Mouse (Mus musculus) testis, adult 2 months (tissue): ENCODE results near the gene Xpnpep1. TPM values are rescaled to one million over a fixed set of nuclear protein-coding genes. Genes with fewer than 3 reads are reported as not detected.

ENCODE experiments used
- H3K27ac ChIP-seq: fragments of 200-500 bp; 2 replicates; pipeline ENCODE4 v1.5.1; 2012; ENCODE audit warnings: low read depth, low read length; ENCODE audit not compliant: control insufficient read depth, insufficient read depth
- H3K27me3 ChIP-seq: fragments of 200-500 bp; 2 replicates; pipeline ENCODE4 v1.6.1; 2012; ENCODE audit warnings: mild to moderate bottlenecking, low read length, moderate library complexity; ENCODE audit not compliant: control insufficient read depth, insufficient read depth
- H3K36me3 ChIP-seq: fragments of 200-500 bp; 2 replicates; pipeline ENCODE4 v1.6.1; 2012; ENCODE audit warnings: mild to moderate bottlenecking, low read length; ENCODE audit not compliant: control insufficient read depth, insufficient read depth
- H3K4me1 ChIP-seq: fragments of 200-500 bp; 2 replicates; pipeline ENCODE4 v1.6.1; 2012; ENCODE audit warnings: low read length; ENCODE audit not compliant: control insufficient read depth, insufficient read depth
- H3K4me3 ChIP-seq: fragments of 200-500 bp; 2 replicates; pipeline ENCODE4 v1.5.1; 2012; ENCODE audit warnings: low read depth, mild to moderate bottlenecking, low read length, moderate library complexity, mixed read lengths; ENCODE audit not compliant: control insufficient read depth
- CTCF ChIP-seq: fragments of 200-500 bp; IDR thresholded peaks from 2 replicates; pipeline ENCODE4 v1.5.1; 2012; ENCODE audit warnings: low read depth, mild to moderate bottlenecking, inconsistent platforms, low read length, moderate library complexity; ENCODE audit not compliant: control insufficient read depth, insufficient read depth, insufficient replicate concordance
- POLR2A ChIP-seq: fragments of 200-500 bp; IDR thresholded peaks from 2 replicates; pipeline ENCODE4 v1.6.1; 2012; ENCODE audit warnings: low read depth, mild to moderate bottlenecking, inconsistent platforms, low read length, moderate library complexity; ENCODE audit not compliant: control insufficient read depth
- polyA plus RNA-seq: library from polyadenylated mRNA; depleted of rRNA; stranded (reverse); fragments of >200 nt; gene quantifications from 2 replicates; pipeline ENCODE4 v1.2.3, GENCODE M21; 2012

The Xpnpep1 gene
- polyA plus RNA-seq, 1 experiment: 141 TPM

GRCm38 (mm10) chr19:53028216-53028615, 11.8 kb downstream of the Xpnpep1 start:
- H3K27me3 ChIP-seq: no peaks in the 10 kb centered on the region
- peaks cover 3% of the 10 kb centered on the region for H3K4me1 ChIP-seq
- no peak for TF ChIP-seq POLR2A
- H3K4me3 ChIP-seq: no peak overlapping the region
- H3K27ac ChIP-seq: no peak overlapping the region; the same call in 1 of the 2 replicates
- no peaks in the 10 kb centered on the region for H3K36me3 ChIP-seq

- H3K4me1 ChIP-seq: peaks cover 4% of the 10 kb centered on the region
- no peak overlapping the region for H3K4me3 ChIP-seq
- TF ChIP-seq CTCF (no peak), POLR2A (no peak)
- H3K27me3 ChIP-seq: no peaks in the 10 kb centered on the region
- H3K27ac ChIP-seq: peak overlapping the region; percentile 84
- no peaks in the 10 kb centered on the region for H3K36me3 ChIP-seq
These were observed 16.8 kb downstream of the Xpnpep1 start for GRCm38 (mm10) chr19:53023189-53023588.

DNA sequence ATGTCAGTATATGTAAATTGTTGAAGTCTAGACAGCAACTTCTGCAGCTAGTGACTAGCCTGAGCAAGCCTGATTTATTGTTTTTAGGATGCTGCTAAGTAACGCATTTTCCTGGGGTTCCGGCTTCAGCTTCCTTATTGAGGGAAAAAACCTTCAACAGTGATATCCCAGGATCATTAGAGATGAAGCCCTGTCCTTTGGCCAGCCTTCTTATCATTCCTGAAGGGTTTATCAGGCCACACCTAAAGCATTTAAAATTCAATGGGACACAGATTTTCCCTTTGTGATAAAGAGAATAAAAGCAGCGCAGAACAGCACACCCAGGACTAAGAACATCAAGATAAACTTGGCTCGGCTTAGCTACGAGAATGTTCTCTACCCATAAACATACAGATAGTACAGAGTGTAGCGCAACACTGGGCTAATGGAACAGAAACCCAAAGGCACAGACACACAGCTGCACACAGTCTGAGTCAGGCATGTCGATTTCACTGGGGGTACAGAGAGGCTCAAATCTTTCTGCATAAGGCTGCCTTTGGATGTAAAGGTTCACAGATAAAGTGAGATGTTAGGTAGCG, 17.9 kb downstream of the Xpnpep1 start:
- H3K27ac ChIP-seq: peak overlapping the region; percentile 84

GRCm38 (mm10) chr19:53021537-53021936, 18.5 kb downstream of the Xpnpep1 start:
- TF ChIP-seq POLR2A: no peak
- TF ChIP-seq CTCF: no peak
- Histone ChIP-seq H3K27ac (peak overlapping the region; percentile 2; the same call in 1 of the 2 replicates), H3K36me3 (no peaks in the 10 kb centered on the region), H3K4me1 (peaks cover 10% of the 10 kb centered on the region), H3K4me3 (no peak overlapping the region), H3K27me3 (no peaks in the 10 kb centered on the region)

More for the DNA sequence above, 17.9 kb downstream of the Xpnpep1 start:
- TF ChIP-seq CTCF (no peak), POLR2A (no peak)
- H3K4me1 ChIP-seq: peaks cover 7% of the 10 kb centered on the region
- H3K36me3 ChIP-seq: no peaks in the 10 kb centered on the region
- no peaks in the 10 kb centered on the region for H3K27me3 ChIP-seq
- H3K4me3 ChIP-seq: no peak overlapping the region

GRCm38 (mm10) chr19:53019716-53020463, 20.1 kb downstream of the Xpnpep1 start:
- Histone ChIP-seq H3K36me3 (no peaks in the 10 kb centered on the region), H3K27me3 (no peaks in the 10 kb centered on the region), H3K27ac (peak overlapping the region; percentile 86), H3K4me3 (no peak overlapping the region), H3K4me1 (peaks cover 18% of the 10 kb centered on the region)
- TF ChIP-seq POLR2A: no peak; the same call in 1 of the 2 replicates
- TF ChIP-seq CTCF: peak; percentile 29; the same call in 1 of the 2 replicates

DNA sequence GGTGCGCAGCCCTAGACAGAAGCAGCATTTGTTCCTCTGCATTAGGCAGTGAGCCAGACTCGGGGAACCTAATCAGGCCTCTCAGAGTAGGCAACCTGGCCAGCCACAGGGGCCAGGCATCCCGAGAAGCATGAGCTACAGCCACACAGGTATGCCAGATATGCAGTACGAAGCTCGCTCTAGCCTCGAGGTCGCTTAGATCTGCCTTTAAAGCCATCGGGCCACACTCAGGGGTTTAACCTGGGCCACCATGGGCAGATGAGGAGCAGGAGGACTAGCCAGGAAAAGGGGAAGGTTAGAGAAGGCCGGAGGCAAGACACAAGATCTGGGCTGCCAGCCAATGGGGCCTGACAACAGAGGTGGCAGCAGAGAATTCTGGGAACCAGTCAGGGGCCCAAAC, 22.1 kb downstream of the Xpnpep1 start:
- Histone ChIP-seq H3K27me3 (no peaks in the 10 kb centered on the region), H3K36me3 (no peaks in the 10 kb centered on the region), H3K4me3 (no peak overlapping the region), H3K27ac (peak overlapping the region; percentile 70), H3K4me1 (peaks cover 18% of the 10 kb centered on the region)
- TF ChIP-seq CTCF (no peak), POLR2A (no peak)

- no peaks in the 10 kb centered on the region for H3K36me3 ChIP-seq
- no peak for TF ChIP-seq CTCF
- TF ChIP-seq POLR2A: no peak
- H3K27me3 ChIP-seq: no peaks in the 10 kb centered on the region
- peak overlapping the region; percentile 70 for H3K27ac ChIP-seq
- peaks cover 18% of the 10 kb centered on the region for H3K4me1 ChIP-seq
- H3K4me3 ChIP-seq: no peak overlapping the region
These were observed 22.8 kb downstream of the Xpnpep1 start for GRCm38 (mm10) chr19:53017248-53017647.
